Mouse (Mus musculus): ENCODE data around the gene Asb15.

The Asb15 gene

DNA sequence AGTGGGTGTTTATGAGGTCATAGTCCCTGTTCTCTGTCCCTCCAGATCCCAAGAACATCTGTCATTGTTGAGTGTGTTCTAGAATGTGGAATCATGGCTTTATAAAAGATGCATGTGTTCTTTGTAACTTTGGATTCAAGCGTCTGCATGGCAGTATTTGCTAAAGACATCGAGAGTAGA, at the start of gene Asb15:
Asb15 (plus strand) TSS at position 81 of the 180 bp plus-strand sequence.
- in situ Hi-C loops (cut with MboI, MseI), result loop anchor here (5.0 kb wide), 2 partner anchors 139 to 1279 kb away; partner anchors contain the start of genes Pot1a and Wasl

DNA sequence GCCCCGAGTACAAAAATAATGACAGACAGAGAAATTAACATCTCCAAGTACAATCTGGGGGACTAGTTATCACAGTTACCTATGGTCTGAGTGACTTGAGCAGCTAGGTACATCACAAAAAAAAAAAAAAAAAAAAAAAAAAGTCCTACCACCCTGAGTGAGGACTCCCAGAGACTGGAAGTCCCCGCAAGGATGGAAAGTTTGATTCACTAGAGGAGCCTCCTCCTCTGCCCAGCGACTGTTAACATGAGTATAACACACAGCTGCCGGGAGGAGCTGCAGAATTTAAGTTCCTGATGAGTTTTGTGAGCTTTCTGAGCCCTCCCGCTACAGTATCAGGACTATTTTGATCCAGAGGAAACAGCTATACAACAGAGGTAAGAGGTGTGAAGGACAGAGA, 41.4 kb upstream of the Asb15 start:
- in situ Hi-C loops (cut with MboI, MseI), result no loop called here

DNA sequence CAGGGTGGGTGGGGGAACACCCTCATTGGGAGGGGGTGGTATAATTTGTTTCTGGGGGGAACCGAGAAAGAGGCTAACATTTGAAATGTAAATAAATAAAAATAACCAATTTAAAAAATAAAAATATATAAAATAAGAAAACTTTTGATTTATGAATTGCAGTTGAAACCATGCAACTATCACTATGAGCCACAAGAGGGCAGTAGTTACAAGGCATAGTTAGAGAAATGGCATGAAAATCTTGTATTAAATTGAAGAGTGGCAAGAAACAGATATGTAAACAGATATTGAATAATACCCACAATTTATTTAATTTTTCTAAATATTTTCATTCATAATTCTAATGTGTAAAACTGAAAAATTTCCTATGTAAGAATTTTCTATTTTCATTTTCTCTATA, 37.6 kb upstream of the Asb15 start:
- in situ Hi-C loops (cut with MboI, MseI), result no loop called here

DNA sequence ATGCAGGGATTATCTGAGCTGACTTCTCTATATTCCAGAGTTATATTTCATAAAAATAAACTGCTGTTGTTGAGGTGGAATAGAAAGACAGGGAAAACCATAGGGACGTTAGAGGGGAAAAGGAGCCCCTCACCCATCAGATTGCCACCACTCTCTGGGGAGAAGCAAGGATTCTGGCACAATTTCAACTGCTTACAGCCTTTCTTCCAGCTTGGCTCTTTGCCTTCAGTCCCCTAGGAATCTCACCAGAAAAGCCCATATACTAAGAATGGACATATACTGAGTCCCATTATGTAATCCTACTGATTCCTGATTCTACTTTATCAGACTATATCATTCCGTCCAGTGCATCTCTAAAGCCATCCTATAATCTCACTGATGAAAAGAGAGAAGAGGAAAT, 23.8 kb upstream of the Asb15 start:
- in situ Hi-C loops (cut with MboI, MseI), result no loop called here

DNA sequence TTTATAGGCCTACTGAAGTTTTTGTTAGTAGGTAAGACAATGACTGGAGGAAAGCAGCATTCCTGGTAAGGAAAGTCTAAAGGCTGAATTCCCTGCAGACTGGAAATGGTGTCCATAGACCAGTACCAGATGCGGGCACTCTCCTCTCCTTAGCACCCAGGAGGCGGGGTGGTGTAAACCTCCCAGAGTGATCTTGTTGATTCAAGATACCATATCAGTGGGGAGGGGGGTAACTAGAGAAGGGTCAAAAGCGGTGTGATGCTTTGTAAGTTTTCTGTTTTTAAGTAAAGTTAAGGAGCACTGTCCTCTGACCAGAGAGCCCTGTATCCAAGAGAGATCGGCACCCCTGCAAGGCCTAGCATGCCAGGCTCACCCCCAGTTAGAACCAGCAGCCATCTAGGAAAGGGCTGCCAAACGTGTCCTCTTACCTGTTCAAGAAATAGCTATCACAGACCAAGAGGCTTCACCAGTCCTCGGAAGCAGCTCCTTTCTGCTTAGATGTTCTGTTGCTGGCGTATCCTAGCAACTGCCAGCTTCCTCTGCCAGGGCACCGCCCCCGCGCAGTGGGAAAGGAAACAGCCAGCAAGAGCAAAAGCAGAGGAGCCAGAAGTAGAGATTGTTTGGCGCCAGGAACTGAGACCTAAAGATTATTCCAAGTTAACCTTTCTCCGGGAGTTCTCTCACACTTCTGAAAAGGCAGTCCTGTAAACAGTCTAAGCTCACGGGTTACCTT, 13.2 kb upstream of the Asb15 start, which contains the start of gene Iqub:
Iqub (minus strand) TSS at position 516 of the 733 bp plus-strand sequence.
- in situ Hi-C loops (cut with MboI, MseI), result no loop called here

DNA sequence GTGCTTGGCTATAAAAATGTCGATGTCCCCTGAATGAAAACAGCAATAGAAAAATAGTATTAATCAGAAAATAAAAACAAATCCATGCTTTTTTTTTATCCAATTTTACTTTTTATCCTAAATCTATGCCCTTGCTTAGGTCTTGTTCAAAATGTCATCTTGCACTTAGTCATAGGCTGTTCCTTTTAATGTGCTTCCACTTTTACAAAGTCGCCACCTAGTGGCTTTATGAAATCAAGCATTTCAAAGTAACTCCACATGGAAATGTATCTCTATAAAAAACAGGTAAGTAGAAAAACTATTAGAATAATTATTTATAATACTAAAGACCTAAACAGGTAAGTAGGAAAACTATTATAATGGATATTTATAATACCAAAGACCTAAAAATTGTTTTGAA, 11.7 kb upstream of the Asb15 start:
- in situ Hi-C loops (cut with MboI, MseI), result no loop called here

DNA sequence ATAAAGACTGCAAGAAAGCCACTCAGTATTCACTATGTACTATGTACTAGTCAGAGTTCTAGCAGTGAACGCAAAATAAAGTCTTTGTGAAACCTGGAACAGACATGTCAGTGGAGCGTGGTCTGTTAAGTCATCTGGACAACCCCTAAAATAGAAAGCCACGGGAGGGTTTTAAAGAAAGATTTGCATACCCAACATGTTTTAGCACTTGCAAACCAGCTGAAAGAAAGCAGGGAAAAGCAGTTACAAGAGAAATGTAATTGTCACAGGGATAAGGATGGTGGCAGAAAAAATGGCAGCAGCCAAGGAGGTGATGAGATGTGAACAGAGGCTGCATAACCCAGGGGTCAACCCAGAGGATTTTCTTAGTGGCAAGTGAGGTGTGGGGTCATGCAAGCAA, 2.2 kb upstream of the Asb15 start:
- in situ Hi-C loops (cut with MboI, MseI), result loop anchor here (5.0 kb wide), 2 partner anchors 142 to 1282 kb away; partner anchors contain the start of genes Pot1a and Wasl

DNA sequence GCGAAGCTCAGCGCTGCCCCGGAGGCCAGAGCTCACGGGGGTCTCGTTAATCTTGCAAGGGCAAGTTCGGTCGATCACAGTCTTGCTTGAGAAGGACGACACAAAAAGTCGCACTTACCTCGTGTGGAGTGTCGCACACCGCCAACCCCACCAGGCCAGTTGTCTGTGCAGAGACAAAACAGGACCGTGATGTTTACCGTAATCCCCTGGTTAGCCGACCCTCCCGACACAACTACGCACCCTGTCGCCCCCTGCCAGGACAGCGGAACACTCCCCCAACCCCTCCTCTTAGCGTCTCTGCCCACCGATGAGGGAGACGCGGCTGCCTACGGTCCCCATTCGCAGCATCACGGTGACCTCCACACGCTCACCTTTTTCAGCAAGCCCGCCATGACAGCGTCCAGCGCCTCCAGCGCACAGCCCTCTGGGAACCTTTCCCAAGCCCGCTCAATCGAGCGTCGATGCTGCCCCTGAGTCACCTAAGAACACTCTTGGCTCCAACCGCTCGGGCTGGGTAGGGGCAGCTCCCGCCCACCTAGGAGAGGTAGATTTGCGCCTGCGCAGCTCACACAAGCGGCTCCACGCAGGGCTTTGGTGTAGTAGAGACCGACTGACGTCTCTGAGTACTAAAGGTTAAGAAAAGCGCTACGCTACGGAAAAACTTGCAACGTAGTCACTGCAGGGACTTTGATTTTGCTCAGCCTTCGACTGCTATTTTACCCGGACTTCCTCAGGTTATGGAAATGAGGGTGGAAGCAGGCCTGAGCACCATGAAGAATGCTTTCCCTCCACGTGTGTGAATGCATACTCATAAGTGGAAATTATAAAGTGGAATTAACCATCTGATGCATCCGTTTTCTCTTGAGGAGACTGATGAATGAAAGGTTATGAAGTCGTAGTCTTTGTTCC, 535 bp upstream of the Asb15 start, which contains the start of gene Ndufa5:
Ndufa5 (minus strand) TSS at position 859 of the 909 bp plus-strand sequence.
- in situ Hi-C loops (cut with MboI, MseI), result loop anchor here (5.0 kb wide), 2 partner anchors 140 to 1280 kb away; partner anchors contain the start of genes Pot1a and Wasl

DNA sequence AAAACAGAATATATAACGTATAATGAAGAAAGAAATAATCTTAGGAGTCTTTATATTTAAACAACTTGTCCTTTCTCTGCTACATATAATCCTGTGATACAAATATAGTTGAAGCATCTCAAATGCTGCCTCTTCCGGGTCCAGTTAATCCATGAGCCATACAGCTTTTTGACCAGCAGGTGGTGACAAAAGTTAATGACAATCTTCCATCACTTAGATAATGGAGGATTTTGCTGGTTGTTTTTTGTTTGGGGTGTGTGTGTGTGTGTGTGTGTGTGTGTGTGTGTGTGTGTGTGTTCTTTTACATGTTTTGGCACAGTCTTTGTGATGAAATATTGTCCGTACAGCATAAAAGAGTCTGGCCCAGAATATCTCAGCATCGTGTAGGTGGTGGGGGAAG, 2.2 kb downstream of the Asb15 start:
- in situ Hi-C loops (cut with MboI, MseI), result no loop called here

DNA sequence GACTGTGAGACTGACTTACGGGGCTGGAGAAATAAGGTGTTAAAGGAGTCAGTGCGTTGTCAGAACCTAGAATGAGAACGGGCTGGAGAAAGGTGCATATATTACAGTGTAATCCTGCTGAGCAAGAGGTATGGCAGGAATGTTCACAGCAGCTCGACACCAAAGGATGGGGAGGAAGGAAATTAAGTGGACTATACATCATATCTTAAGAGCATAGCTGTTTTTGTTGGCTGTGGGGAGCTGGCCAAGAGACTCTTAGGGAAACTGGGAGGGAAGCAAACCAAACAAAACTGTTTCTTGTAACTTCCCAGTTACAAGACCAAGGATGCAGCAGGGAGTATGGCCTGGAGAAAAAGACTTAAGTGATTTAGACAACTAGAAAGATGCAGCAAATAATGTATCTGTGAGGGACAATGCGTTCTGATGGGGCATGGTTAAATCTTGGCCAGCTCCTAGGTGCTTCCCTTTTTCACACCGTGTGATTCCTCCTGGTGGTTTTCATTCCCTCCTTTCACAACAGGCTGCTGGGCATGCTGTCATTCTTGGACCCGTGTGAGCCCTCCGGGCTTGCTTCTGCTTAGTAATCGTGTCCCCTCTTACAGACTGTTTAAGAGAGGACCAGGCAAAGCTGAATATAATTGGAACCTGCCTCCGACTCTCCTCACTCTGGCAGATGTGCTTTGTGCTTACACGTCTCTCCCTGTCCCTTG, 2.9 kb downstream of the Asb15 start:
- in situ Hi-C loops (cut with MboI, MseI), result no loop called here

DNA sequence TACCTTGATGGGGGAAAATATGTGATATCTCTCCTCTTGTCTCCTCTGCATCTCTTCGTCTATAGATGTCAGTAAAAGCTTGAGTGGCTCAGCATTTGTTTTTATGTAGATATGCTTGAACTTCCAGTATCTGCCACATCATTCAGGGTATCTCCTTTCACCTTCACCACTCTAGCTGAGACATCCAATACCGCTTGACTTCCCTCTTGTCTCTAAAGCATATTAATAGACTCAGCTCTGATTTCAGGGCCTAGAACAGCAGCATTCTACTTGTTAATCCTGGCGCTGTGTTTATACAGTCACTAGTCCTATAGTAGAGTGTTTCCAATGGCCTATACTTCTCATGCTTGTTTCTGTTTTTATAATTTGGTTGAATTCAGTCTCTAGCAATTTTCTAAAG, 4.9 kb downstream of the Asb15 start:
- in situ Hi-C loops (cut with MboI, MseI), result no loop called here

DNA sequence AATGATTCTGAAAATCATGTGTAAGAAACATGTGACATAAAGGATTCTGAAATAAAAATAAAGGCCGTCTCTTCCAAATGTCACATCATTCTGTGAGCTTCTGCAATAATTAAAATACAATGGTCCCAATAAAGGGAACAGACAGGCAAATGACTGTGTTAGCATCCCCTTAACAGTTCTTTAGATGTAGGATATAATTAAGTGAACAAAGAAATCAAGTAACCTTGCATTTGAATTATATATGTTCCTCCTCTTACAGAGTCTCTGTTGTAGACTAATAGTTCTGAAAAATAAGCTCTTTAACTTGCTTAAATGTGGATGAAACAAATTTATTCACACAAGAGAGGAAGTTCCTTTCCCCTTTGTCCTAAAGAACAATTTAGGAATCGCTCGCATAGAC, 10.5 kb downstream of the Asb15 start:
- in situ Hi-C loops (cut with MboI, MseI), result loop anchor here (5.0 kb wide), 1 partner anchor 69 kb away; no protein-coding TSS in a partner anchor

DNA sequence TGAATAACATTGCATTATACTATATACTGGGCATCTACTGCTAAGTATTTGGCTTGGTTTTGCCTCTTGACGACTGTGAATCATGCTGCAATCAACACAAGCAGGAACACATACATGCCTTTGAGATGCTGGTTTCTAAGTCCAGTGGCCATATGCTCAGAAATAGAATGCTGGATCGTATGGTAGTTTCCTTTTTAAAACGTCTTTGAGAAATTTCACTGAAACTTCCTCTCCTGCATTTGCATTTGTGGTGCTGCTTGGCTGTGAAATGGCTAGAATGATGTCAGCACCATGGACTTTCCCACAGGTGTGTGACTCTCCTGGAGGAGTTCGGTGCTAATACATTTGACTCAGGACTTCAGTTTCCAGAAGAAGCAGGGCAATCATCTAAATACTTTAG, 12.2 kb downstream of the Asb15 start:
- in situ Hi-C loops (cut with MboI, MseI), result no loop called here

DNA sequence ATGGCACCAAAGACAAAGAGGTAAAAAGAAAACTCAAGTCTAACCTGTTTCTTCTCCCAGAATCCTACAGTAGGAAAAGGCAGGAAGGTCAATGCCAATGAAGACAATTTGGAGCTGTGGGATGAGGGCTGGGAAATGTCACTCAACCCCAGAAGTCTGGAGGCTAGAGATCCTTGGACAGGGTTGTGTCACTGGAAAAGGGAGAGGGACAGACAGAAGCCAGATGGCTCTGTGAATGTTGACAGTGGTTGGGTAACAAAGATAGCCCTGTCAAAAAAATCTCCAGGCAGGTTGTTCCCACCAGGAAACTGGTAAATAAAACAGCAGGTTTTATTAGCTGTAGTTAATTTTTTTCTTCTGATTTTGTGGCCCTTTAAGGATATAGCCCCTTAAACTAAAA, 14.4 kb downstream of the Asb15 start:
- in situ Hi-C loops (cut with MboI, MseI), result no loop called here

DNA sequence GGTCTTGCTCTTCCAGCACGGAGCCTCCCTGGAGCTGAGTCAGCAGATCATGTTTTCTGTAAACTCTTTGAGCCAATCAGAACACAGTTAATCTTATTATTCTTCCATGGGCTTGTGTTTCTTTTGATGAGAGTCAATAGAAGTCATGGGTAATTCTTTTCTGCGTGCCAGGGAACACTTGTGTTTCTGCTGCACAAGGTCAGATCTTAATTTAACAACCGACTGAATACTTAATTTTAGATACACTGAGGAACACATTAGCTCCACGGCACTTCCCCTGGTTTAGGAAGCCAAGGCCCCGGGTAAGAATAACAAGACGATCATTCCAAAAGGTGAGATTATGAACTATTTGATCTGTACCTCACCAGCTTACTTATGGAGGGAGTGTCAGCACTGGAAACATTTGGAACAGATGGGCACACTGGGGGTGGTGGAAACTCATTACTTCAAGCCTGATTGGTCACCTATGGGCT, 15.2 kb downstream of the Asb15 start:
- in situ Hi-C loops (cut with MboI, MseI), result no loop called here

DNA sequence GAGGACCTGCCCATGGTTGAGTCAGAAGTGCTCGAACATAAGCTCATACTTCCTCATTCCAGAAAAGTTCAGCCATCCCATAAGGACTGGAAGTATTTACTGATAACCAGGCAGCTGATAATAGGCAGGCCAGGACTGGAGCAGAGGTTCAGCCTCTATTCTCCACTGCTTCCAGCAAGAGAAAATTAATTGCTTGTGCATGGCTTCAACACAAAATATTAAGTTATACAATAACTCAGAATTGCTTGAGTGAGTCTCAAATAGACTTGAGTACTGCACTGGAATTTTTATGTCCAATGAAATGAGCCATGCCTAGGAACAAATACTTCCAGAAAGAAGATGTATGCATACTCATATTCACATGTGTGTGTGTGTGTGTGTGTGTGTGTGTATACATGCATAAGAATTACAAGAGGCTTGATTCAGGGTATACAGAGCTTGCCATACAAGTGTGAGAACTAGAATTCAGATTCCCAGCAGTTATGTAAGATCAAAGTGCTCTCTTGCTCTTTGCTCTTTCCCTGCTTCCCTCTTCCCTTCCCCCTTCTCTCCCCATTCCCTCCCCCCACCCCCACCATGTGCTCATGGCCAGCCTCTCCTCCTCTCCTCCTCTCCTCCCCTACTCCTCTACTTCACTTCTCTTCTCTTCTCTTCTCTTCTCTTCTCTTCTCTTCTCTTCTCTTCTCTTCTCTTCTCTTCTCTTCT, 18.9 kb downstream of the Asb15 start:
- in situ Hi-C loops (cut with MboI, MseI), result no loop called here

DNA sequence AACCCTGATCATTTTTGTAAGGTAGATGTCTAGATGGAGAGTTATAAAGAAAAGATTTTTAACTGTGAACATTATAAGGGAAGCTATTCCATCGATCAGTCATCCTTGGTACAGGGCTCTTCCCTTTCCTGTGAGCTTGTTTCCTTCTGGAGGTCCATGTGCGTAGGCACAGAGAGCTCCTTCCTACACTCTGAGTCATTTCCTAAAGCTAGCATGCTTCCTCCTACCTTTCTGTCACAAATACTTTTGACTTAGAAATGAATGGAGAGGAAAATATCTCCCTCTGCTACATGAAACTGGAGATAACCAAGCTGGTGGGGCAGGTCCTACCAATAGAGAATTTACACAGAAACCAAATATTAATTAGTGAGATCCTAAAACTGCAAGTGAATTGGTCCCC, 21.9 kb downstream of the Asb15 start:
- in situ Hi-C loops (cut with MboI, MseI), result no loop called here

DNA sequence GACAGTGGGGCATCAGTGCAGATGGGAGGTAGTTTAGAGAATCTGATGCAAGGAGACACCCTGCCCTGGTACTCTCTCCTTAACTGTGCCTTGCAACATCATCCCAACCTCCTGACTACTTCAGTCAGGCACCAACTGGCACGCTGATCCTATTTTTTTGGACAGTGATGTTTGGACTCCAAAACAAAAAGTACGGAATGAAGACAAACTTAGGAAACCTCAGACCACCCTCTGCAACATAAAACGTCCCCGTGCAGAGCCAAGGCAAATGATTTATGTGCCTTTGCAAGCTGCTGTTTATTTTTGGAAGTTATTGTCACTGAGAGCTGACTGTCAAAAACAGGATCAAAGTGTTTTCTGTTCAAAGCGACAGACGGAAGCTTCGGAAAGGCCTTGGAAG, 24.1 kb downstream of the Asb15 start:
- in situ Hi-C loops (cut with MboI, MseI), result no loop called here

DNA sequence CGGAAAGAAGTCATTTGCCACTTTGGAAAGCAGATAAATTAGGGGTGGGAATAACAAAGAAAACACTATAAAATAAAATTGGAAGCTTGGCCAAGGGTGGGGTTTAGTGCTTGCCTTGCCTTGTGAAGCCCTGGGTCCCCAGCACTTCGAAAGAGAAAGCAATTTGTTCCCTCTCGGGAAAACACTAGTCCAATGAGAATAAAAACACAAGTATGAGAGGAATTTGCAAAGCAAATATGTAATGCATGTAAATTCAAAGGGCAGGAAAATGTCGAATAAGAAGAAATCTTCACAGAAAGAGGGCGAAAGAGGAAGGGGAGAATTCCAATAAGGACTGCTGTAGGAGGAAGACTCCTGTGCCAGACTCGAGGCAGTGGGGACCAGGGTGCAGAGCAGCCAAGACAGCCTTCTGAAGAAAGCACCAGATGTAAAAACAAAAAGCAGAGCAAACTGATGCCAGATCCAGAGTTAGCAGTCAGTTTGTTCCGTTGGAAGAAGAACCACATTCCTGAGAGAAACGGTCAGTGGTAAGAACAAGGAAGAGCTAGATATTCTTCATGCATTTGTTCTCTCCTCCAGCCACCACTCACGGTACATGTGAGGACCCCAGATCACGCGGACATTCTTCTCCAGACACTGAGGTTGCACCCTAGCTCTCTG, 26.6 kb downstream of the Asb15 start:
- in situ Hi-C loops (cut with MboI, MseI), result no loop called here

DNA sequence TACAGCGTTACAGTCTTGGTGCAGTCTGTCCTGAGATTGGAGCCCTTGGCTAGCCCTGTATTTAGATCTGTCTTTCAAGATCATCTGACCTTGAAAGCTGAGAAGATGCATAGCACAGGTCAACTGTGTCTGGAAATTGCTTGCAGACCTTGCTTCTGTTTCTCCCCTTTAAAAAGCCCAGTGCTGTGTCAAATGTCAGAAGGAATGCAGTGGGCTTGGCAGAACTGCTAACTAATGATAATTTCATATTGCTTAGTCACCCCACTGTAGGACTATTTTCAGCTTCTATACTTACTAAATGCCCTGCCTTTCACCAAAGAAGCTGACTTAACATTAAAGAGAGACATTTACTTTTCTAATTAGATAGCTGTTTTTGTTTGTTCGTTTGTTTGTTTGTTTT, 27.5 kb downstream of the Asb15 start:
- in situ Hi-C loops (cut with MboI, MseI), result no loop called here

DNA sequence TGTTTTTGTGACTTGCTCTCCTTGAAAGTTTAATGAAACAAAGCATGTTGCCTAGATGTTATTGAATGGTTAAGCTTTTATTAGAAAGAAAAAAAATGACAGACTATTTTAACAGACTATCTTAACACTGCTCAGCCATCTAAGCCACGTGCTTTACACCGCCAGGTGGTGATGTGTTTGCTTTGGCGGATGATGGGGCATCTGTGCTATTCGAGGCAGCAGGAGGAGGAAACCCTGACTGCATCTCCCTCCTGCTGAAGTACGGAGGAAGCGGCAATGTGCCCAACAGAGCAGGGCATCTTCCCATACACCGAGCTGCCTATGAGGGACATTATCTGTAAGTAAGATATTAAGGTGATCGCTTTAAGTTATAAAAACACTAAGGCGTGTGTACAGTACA, 36.1 kb downstream of the Asb15 start:
- in situ Hi-C loops (cut with MboI, MseI), result no loop called here

All from regulatory T cell (primary cell).